Mouse (Mus musculus): ENCODE data around the gene Mrpl48. TPM values are rescaled to one million over a fixed set of nuclear protein-coding genes. Genes with fewer than 3 reads are reported as not detected.

The Mrpl48 gene
- 15.7 and 19.2 TPM in 2 replicates for polyA plus RNA-seq (2012; rRNA removed)

- DNase-seq (ENCODE audit: low read depth, low spot score), result no peak
- WGBS, result 2% methylated on average over 39 of the region's 43 CpGs
Observed at GRCm38 (mm10) chr7:100608130-100608741, at the start of gene Mrpl48. Gene Mrpl48 (minus strand): TSS chr7:100608301.

- WGBS, result 53% methylated on average over 5 of the region's 5 CpGs
- no peak for DNase-seq (ENCODE audit: low read depth, low spot score)
Observed at GRCm38 (mm10) chr7:100656739-100657138, 48.6 kb upstream of the Mrpl48 start.

- DNase-seq (ENCODE audit: low read depth, low spot score), result no peak
- 90% methylated on average over 8 of the region's 8 CpGs for WGBS
Observed at GRCm38 (mm10) chr7:100654441-100654840, 46.3 kb upstream of the Mrpl48 start.

DNA sequence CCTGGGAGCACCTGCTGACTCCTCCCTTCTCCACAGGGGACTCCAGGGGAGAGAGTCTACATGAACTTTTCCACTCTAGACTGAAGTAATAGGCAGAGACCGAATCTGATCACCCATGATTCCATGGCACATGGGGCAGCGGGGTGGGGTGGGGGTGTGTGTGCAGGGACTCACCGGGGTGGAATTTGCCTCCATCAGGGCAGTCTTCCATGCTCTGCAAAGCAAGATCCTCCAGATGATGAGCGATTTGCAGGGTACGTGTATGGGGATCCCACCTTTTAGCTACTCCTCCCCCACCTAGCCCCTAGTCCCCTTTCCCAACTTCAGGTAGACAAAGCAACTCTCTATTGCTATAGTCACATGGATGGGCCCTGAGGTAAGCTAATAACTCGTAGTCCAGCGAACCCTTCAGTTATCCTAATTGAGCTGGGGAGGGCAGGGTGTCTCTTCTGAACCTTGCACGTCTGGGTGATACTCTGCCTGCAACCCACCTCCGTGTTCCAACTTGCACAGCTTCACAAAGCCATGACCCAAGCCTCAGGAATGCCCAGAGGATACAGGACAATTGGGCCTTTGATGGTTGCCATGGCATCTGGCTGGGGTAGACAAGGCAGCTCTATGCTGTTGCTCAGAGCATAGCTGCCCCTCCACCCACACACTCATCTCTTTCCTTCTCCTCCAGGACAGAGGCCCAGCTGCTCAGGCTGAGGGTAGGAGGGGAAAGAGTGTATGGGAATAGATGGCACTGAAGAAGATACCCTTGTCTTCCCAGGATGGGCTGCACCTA is 45.6 kb upstream of the Mrpl48 start:
- 86% methylated on average over 9 of the region's 9 CpGs for WGBS
- DNase-seq (ENCODE audit: low read depth, low spot score), result no peak

GRCm38 (mm10) chr7:100651011-100651410 is 42.9 kb upstream of the Mrpl48 start:
- DNase-seq (ENCODE audit: low read depth, low spot score), result no peak

GRCm38 (mm10) chr7:100650421-100650820 is 42.3 kb upstream of the Mrpl48 start:
- DNase-seq (ENCODE audit: low read depth, low spot score), result no peak
- 81% methylated on average over 6 of the region's 6 CpGs for WGBS

More at GRCm38 (mm10) chr7:100651011-100651410, 42.9 kb upstream of the Mrpl48 start:
- 54% methylated on average over 4 of the region's 4 CpGs for WGBS

DNA sequence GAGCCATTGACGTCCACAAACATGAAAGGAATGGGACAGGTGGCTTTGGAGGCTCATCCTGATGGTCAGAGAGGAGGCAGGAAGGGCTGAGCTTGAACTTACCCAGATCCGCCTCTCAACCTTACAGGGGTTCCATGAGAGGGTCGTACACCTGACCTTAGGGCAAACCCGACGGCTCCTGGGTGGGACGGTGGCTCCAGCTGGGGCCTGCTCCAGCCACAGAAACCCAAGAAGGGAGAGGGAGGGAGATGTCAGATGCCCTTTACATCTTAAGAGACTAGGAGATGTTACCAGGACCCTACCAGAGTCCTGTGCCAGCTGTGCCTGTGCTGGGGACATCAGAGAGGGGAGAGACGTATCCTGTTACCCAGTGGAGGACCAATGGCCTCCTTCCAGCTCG is 41.7 kb upstream of the Mrpl48 start:
- WGBS, result 82% methylated on average over 8 of the region's 8 CpGs
- DNase-seq (ENCODE audit: low read depth, low spot score), result no peak

DNA sequence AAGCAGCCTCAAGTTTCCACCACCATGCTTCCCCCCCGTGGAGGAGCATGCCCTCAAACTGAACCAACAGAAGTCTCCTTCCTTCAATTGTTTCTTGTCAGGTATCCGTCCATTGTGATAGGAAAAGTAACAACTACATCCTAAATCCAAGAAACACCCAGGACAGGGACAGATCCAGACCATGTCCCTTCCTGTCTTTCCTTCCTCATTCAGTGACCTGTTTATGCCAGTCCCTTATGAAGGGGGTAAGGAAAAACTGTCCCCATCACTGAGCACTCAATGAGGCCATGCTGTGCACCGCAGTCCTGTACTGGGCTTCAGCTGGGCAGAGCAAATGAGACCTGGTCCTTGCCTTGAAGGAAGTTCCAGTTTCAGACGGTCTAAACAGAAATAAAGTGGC is 41.0 kb upstream of the Mrpl48 start:
- DNase-seq (ENCODE audit: low read depth, low spot score), result no peak
- WGBS, result 74% methylated on average over 4 of the region's 4 CpGs

DNA sequence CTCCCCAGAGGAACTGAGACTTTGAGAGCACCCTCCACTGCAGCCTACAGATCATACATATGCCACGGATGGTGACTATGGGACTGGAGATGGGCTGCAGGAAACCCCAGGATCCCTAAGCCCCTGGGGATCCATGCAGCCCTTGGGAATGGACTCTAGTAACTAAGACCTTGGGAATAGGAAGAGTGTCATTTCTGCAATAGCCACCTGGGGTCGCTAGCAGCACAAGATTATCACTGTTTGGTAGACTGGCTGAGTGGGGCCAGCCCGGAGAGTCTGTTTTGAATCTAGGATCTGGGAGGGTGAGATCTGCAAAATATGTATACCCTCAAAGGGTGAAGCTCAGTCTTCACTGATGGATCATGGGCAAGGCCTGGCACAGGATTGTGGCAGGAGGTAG is 37.0 kb upstream of the Mrpl48 start:
- 48% methylated on average over 3 of the region's 3 CpGs for WGBS
- DNase-seq (ENCODE audit: low read depth, low spot score), result peak; percentile 14

DNA sequence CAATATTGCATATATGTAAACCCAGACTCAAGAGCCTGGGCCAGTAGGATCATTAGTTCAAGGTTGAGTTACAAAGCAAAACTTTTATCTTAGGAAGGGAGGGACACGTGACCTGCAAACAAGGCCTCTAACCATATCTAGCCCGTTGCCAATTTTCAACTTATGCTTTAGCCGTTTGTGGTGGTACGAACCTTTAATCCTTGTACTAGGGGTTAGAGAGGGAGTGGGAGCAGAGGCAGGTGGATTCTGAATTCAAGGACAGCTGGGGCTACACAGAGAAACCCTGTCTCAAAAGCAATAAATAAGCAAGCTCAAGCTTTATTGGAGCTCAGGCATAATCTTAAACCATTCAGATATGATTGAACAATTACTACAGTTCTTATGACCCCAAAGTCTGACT is 34.3 kb upstream of the Mrpl48 start:
- DNase-seq (ENCODE audit: low read depth, low spot score), result no peak
- 56% methylated on average over 4 of the region's 4 CpGs for WGBS

- WGBS, result 10% methylated on average over 1 of the region's 1 CpGs
Observed at GRCm38 (mm10) chr7:100637657-100638056, 29.6 kb upstream of the Mrpl48 start.

GRCm38 (mm10) chr7:100624538-100624937 is 16.4 kb upstream of the Mrpl48 start:
- no peak for DNase-seq (ENCODE audit: low read depth, low spot score)
- 55% methylated on average over 3 of the region's 3 CpGs for WGBS

More at GRCm38 (mm10) chr7:100637657-100638056, 29.6 kb upstream of the Mrpl48 start:
- DNase-seq (ENCODE audit: low read depth, low spot score), result no peak

- no peak for DNase-seq (ENCODE audit: low read depth, low spot score)
- WGBS, result 79% methylated on average over 2 of the region's 2 CpGs
Observed at GRCm38 (mm10) chr7:100622277-100622676, 14.2 kb upstream of the Mrpl48 start.

DNA sequence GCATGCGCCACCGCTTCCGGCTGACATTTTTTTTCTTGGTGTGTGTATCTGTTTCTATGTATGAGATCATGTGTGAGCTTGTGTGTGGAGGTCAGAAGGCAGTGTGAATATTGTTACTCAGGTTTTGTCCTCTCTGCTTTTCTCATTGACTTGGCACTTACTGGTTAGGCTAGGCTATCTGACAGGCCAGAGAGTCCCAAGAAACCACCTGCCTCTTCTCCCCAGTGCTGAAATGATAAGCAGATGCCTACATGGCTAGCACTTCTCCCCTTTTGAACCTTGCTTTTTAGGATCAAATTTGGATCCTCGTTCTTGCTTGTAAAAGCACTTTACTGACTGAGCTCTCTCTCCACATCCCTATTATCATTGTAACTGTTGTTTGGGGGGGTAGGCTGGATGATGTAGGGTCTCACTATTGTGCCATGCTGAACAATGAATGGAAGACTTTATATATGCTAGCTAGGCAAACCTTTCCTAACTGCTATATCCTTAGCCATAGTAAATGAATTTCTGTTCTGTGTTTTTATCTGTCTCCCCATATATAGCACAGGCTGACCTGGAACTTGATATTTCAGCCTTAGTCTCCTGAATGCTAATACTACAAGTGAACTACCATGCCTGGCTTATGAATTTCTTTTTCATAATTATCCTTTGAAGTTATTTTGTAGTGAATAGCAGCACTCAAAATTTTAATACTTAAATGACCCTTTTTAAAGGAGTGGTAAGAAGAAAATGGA is 8.2 kb upstream of the Mrpl48 start:
- WGBS, result 88% methylated on average over 4 of the region's 4 CpGs
- no peak for DNase-seq (ENCODE audit: low read depth, low spot score)

DNA sequence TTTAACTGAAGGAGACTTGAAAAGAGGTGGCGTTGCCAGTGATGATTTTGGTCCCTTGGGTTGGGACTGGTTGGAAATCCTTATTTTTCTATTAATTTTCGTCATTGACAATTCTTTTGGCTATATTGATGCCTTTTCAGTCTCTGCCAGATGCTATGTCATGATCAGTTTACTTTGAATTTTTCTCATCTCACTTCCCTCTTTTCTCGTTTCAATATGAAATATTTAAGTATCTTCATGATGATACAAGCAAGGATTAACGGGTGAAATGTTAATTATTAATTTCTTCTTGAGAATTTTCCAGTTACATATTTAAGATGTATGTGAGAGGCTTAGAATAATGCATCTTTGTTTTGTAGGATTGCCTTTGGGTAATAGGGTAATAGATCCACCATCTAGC is 809 bp upstream of the Mrpl48 start:
- 3% methylated on average over 4 of the region's 4 CpGs for WGBS
- no peak for DNase-seq (ENCODE audit: low read depth, low spot score)

DNA sequence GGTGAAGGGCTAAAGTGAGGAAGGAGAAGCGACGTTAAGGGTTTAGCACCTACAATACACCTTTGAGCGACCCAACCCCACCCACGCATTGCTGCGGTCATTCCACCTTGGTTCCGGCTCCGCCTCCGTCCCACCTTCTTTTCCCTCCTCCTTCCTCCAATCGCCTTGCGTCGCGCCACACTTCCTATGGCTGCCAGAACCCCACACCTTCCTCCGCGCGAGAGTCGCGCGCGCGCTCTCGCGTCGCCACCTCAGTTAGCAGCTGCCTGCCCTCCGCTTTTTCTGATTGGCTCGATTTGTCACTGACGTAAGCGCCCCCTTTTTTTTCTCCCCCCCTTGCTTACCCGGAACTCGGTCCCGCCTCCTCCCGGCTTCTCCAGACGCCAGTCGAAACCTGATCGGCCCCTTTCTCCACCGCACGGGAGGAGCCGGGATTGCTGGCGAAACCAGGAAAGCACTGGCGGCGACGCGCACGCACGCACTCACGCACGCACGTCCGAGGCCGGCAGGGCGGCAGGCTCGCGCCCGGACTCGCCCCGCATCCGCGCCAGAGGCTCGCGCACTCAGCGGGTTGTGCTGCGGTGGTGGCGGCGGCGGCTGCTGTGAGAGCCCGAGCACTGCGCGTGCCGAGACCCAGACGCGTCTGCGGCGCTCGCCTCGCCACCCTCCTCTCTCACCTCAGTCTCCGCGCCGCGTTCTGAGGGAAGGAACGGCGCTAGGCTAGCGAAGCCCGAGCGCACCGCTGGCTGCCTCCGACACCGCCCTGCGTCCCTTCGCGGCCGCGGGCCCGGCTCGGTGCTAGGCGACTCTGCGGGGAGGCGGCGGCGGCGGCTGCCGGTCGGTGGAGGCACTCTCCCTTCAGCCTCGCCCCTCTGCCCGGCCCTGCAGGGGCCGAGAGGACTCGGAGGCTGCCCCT is 629 bp downstream of the Mrpl48 start, which contains the start of gene Rab6a:
TSS of gene Rab6a (plus strand) at position 197 of the 916 bp plus-strand sequence.
- under 1% methylated on average over 105 of the region's 105 CpGs for WGBS
- DNase-seq (ENCODE audit: low read depth, low spot score), result peak; percentile 97

GRCm38 (mm10) chr7:100600211-100600610 is 7.9 kb downstream of the Mrpl48 start:
- WGBS, result 55% methylated on average over 5 of the region's 5 CpGs
- no peak for DNase-seq (ENCODE audit: low read depth, low spot score)

DNA sequence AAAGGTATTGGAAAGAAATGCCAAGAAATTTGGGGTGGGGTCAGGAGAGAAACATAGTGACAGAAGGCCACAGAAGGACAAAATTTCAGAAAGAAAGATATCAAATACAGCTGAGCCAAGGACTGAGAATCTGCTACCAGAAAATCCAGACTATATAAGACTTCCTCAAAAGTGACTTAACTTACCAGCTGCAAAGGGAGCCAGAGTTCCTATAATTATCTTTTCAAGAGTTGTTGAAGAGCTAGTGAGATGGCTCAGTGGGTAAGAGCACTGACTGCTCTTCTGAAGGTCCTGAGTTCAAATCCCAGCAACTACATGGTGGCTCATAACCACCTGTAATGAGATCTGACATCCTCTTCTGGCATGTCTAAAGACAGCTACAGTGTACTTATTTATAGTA is 14.8 kb downstream of the Mrpl48 start:
- no peak for DNase-seq (ENCODE audit: low read depth, low spot score)

DNA sequence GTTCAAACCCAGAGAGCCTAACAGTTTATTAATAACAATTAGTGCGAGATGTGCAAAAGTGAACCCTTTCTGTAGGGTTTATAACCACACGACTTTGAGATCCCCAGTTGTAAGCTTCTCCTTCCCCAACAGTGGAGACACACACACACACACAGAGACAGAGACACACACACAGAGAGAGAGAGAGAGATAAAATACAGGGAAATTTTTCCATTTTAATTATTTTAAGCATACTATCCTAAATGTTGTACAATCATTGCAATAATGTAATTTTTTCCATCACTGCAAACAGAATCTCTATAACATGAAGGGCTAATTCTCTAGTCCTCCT is 16.6 kb downstream of the Mrpl48 start:
- no peak for DNase-seq (ENCODE audit: low read depth, low spot score)
- WGBS, result 0% methylated on average over 2 of the region's 2 CpGs

All from large intestine, adult 2 months (tissue).